Mouse (Mus musculus) spleen, adult 2 months (tissue): ENCODE data around the gene Rabif.

ENCODE experiments used
- CTCF ChIP-seq: fragments of 200-500 bp; IDR thresholded peaks from 2 replicates; pipeline ENCODE4 v1.5.1; 2011; ENCODE audit warnings: mild to moderate bottlenecking, inconsistent platforms; ENCODE audit not compliant: insufficient read depth, insufficient read length, insufficient replicate concordance; ENCODE audit errors: extremely low read depth
- POLR2A ChIP-seq: fragments of 200-500 bp; IDR thresholded peaks from 2 replicates; pipeline ENCODE4 v1.6.1; 2011; ENCODE audit warnings: low read depth, low read length, inconsistent platforms

DNA sequence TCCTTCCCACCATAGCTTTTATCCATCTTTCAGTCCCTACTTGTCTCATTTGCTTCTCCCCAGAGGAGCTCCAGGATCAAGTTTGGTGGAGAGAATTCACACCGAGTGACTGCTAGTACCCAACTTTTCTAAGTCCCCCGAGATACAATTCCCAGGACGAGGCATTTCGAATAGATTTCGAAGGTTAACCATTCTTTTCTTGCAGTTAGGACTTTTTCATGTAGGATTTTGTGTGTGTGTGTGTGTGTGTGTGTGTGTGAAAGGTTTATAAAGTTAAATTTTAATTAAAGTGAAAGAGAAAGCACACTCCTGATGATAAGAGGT is 730 bp downstream of the Rabif start:
- TF ChIP-seq CTCF (no peak), POLR2A (no peak)
